Mouse (Mus musculus) limb, embryonic 15.5 days (tissue): ENCODE measurements around the gene Fkbp14. TPM values are rescaled to one million over a fixed set of nuclear protein-coding genes. Genes with fewer than 3 reads are reported as not detected.

Source experiments
- ATAC-seq: fragments of 200-750 bp; cut with Nextera tagmentation; 2 replicates; pipeline ENCODE4 v1.8.0; 2017; ENCODE audit warnings: low read depth, moderate TSS enrichment; ENCODE audit not compliant: insufficient number of reproducible peaks, low FRiP score, low TSS enrichment
- H3K27ac ChIP-seq: fragments of 300-500 bp; sonication (generic); 2 replicates; pipeline ENCODE4 v1.5.1; 2015; ENCODE audit warnings: moderate library complexity, mild to moderate bottlenecking, inconsistent platforms
- H3K27me3 ChIP-seq: fragments of 300-500 bp; sonication (generic); 2 replicates; pipeline ENCODE4 v1.6.1; 2015; ENCODE audit warnings: inconsistent platforms
- H3K36me3 ChIP-seq: fragments of 300-500 bp; sonication (generic); 2 replicates; pipeline ENCODE4 v1.6.1; 2015; ENCODE audit warnings: inconsistent platforms
- H3K4me1 ChIP-seq: fragments of 300-500 bp; sonication (generic); 2 replicates; pipeline ENCODE4 v1.6.1; 2015; ENCODE audit warnings: inconsistent platforms
- H3K4me2 ChIP-seq: fragments of 300-500 bp; sonication (generic); 2 replicates; pipeline ENCODE4 v1.6.1; 2015; ENCODE audit warnings: mild to moderate bottlenecking, inconsistent platforms
- H3K4me3 ChIP-seq: fragments of 300-500 bp; sonication (generic); 2 replicates; pipeline ENCODE4 v1.5.1; 2015; ENCODE audit warnings: mild to moderate bottlenecking, inconsistent platforms
- H3K9ac ChIP-seq: fragments of 300-500 bp; sonication (generic); 2 replicates; pipeline ENCODE4 v1.6.1; 2015; ENCODE audit warnings: inconsistent platforms
- H3K9me3 ChIP-seq: fragments of 300-500 bp; sonication (generic); 2 replicates; pipeline ENCODE4 v1.6.1; 2016; ENCODE audit warnings: inconsistent platforms
- WGBS: fragments of 180-500 bp; shearing (Covaris S2); methylation state at CpG from one replicate; pipeline ENCODE4 v1.1.7; 2015; 5-methylcytosine and 5-hydroxymethylcytosine counted together
- polyA plus RNA-seq: library from polyadenylated mRNA; unstranded; fragments of >200 nt; fragmentation: Nextera tagmentation; extraction: Ambion mirVana; gene quantifications from 2 replicates; pipeline ENCODE4 v1.2.1, GENCODE M21; 2015

Gene Fkbp14
- polyA plus RNA-seq, 1 experiment from 2014 or later: 69.7 TPM

DNA sequence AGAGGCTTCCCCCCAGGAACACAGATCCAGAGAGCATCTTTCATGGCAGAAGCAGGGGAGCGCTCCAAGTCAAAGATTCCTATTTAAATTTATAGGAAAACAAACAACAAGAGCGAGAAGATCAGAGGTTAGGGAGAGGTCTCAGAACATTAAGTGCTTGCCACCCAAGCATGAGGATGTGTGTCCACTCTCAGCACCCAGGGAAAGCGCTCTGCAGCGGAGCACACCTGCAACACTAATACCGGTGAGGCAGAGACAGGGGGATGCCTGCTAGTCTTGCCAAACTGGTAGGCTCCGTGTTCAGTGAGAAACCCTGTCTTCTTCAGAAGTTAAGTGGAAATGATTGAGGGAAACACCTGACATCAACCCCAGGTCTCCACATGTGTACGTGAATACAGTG lies 57.7 kb downstream of the Fkbp14 start:
- no peaks in the 10 kb centered on the region for H3K4me1 ChIP-seq
- no peak overlapping the region for H3K4me3 ChIP-seq
- no peak for ATAC-seq
- H3K9ac ChIP-seq: no peak overlapping the region
- no peaks in the 10 kb centered on the region for H3K36me3 ChIP-seq
- H3K27ac ChIP-seq: no peak overlapping the region
- H3K27me3 ChIP-seq: peaks cover 3% of the 10 kb centered on the region; the same call in 1 of the 2 replicates
- WGBS: 85% methylated on average over 7 of the region's 7 CpGs
- H3K9me3 ChIP-seq: no peaks in the 10 kb centered on the region
- H3K4me2 ChIP-seq: no peak overlapping the region

DNA sequence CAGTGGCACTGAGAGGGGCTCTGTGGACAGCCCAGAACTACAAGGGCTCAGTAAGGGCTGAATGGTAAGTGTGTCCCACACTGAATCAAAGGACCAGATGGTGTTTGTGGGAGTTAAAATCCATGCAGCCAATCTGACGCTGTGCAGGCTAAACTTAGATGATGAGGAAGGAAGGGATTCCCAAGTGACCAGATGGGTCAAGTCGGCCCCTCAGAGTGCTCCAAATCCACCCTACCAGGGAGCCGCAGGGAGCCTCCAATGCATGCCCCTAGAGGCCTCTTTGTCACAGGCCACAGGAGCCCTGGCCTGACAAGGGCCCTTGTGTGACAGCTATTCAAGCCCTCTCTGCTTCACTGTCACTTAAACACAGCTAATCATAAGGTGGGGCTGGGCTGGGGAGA lies 58.3 kb downstream of the Fkbp14 start:
- H3K27me3 ChIP-seq: peaks cover 5% of the 10 kb centered on the region; the same call in 1 of the 2 replicates
- no peak overlapping the region for H3K4me2 ChIP-seq
- no peaks in the 10 kb centered on the region for H3K36me3 ChIP-seq
- 45% methylated on average over 3 of the region's 3 CpGs for WGBS
- no peak overlapping the region for H3K4me3 ChIP-seq
- H3K9ac ChIP-seq: no peak overlapping the region
- no peak overlapping the region for H3K27ac ChIP-seq
- no peak for ATAC-seq
- no peaks in the 10 kb centered on the region for H3K9me3 ChIP-seq
- H3K4me1 ChIP-seq: no peaks in the 10 kb centered on the region

DNA sequence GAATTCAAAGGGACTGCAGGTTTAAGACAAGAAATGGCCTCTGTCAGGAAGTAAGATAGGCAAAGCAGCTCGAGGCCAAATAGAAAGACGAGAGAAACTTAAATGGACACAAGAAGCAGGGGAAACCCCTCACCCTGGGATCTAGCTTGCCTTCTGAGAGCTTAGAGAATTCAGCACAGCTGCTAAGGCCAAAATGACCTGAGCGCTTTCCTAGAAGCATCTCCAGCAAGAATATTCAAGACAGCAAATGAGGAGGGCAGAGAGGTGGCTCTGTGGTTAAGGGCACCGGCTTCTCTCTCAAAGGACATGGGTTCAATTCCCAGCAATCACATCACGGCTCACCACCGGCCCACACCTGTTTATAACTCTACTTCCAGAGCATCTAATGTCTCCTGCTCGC lies 60.1 kb downstream of the Fkbp14 start:
- Histone ChIP-seq H3K9ac (no peak overlapping the region), H3K4me3 (no peak overlapping the region), H3K9me3 (no peaks in the 10 kb centered on the region), H3K4me2 (no peak overlapping the region), H3K27me3 (peaks cover 5% of the 10 kb centered on the region; the same call in 1 of the 2 replicates), H3K27ac (no peak overlapping the region), H3K36me3 (no peaks in the 10 kb centered on the region), H3K4me1 (no peaks in the 10 kb centered on the region)
- 73% methylated on average over 7 of the region's 7 CpGs for WGBS
- no peak for ATAC-seq

DNA sequence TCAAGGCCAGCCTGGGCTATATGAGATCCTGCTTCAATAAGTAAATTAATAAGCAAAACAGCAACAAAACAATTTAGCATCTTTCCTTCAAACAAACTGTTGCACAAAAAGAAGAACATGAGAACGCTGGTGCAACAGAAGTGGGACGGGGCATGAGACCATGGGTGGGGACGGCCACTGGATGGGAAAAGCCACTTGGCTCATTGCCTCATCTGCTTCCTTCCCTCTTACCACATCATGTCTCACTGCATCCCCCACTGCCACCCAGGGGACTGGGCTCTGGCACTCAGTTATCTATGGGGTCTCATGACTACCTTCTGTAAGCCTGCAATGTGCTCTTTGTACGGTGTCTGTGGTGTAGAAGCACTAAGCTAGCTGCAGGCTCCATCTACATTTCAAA lies 61.6 kb downstream of the Fkbp14 start:
- Histone ChIP-seq H3K4me2 (no peak overlapping the region), H3K9me3 (no peaks in the 10 kb centered on the region), H3K9ac (no peak overlapping the region), H3K4me1 (0 out of 2 replicates have a peak, but pooled peaks cover 4% of the 10 kb centered on the region), H3K36me3 (no peaks in the 10 kb centered on the region), H3K4me3 (no peak overlapping the region), H3K27ac (no peak overlapping the region), H3K27me3 (peaks cover 5% of the 10 kb centered on the region; the same call in 1 of the 2 replicates)
- 80% methylated on average over 4 of the region's 4 CpGs for WGBS
- no peak for ATAC-seq

DNA sequence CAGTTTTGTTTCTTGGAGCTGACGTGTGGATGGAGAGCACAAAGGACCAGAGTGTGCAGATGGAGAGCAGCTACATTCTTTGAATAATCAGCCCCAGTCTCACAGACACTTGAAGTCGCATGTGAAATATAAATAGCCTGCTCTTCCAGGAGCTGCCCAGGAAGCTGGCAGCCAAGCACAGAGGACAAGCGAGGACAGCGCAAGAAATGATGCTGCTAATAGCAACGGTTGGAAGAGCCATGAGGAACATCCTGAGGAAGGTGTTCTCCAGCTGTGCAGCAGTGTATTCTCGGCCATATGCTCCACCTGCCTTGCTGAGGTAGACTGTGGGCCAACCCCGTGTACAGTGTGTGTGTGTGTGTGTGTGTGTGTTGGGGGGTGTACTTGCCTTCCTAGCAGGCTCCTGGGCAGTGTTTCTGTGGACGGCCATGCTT lies 66.0 kb downstream of the Fkbp14 start:
- WGBS: 44% methylated on average over 8 of the region's 8 CpGs

DNA sequence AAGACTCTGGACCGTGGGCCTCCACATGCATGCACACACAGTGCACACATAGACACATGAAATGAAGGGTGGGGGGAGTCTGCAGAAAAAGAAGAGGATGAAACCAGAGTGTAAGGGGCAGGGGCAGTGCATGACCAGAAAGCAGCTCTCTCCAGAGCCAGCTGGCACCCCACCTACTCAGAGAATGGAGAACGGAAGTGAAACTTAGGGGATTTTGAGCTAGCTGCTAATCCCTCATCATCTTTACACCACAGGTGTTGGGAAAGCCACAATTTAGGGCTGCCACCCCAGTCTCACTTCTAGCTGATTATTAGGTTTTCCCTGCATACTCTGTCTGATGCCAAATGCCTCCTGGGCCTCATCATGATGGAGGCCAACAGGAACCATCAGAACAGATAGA lies 66.9 kb downstream of the Fkbp14 start:
- Histone ChIP-seq H3K27ac (no peak overlapping the region), H3K27me3 (peaks cover 5% of the 10 kb centered on the region; the same call in 1 of the 2 replicates), H3K36me3 (no peaks in the 10 kb centered on the region), H3K9ac (no peak overlapping the region), H3K4me2 (no peak overlapping the region), H3K9me3 (no peaks in the 10 kb centered on the region), H3K4me1 (0 out of 2 replicates have a peak, but pooled peaks cover 7% of the 10 kb centered on the region), H3K4me3 (no peak overlapping the region)
- ATAC-seq: no peak
- WGBS: 61% methylated on average over 2 of the region's 2 CpGs

More for the DNA sequence above, 66.0 kb downstream of the Fkbp14 start:
- no peak overlapping the region for H3K9ac ChIP-seq
- no peak overlapping the region for H3K4me2 ChIP-seq
- ATAC-seq: no peak
- H3K9me3 ChIP-seq: no peaks in the 10 kb centered on the region
- peaks cover 5% of the 10 kb centered on the region; the same call in 1 of the 2 replicates for H3K27me3 ChIP-seq
- H3K36me3 ChIP-seq: no peaks in the 10 kb centered on the region
- no peak overlapping the region for H3K27ac ChIP-seq
- no peak overlapping the region for H3K4me3 ChIP-seq
- H3K4me1 ChIP-seq: 0 out of 2 replicates have a peak, but pooled peaks cover 7% of the 10 kb centered on the region

DNA sequence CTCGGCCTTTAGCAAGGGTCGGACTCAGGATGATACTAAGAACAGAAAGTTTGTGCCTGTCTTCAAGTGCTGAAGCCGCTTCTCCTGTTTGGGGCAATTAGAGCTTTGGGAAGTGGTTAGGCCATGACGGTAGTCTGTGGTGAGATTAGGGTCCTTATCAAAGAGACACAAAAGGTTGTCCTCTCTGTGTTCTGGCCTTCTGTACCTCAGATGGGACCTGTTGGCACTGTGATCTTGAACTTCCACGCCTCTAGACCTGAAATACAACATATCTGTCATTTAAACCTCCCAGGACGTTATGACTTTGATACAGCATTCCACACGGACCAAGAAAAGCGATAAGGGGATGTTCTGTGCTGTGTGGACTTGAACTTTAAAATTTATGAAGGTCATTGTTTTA lies 68.4 kb downstream of the Fkbp14 start:
- ATAC-seq: no peak
- H3K27me3 ChIP-seq: no peaks in the 10 kb centered on the region
- H3K36me3 ChIP-seq: no peaks in the 10 kb centered on the region
- H3K27ac ChIP-seq: no peak overlapping the region
- no peaks in the 10 kb centered on the region for H3K9me3 ChIP-seq
- no peak overlapping the region for H3K4me2 ChIP-seq
- H3K9ac ChIP-seq: no peak overlapping the region
- no peak overlapping the region for H3K4me3 ChIP-seq
- H3K4me1 ChIP-seq: 0 out of 2 replicates have a peak, but pooled peaks cover 7% of the 10 kb centered on the region
- WGBS: 87% methylated on average over 8 of the region's 8 CpGs

Other genes starting within 250 kb of the Fkbp14 start
- 1.4 and 1.5 TPM in 2 replicates for gene Wipf3, start 167.7 kb downstream of the Fkbp14 start, polyA plus RNA-seq
- 6.4 and 7.8 TPM in 2 replicates for gene Scrn1, start 30.8 kb downstream of the Fkbp14 start, polyA plus RNA-seq
- 5.8 and 7.6 TPM in 2 replicates for gene Plekha8, start 2.2 kb downstream of the Fkbp14 start, polyA plus RNA-seq
- 9.3 and 10.6 TPM in 2 replicates for gene Mturn, start 84.3 kb upstream of the Fkbp14 start, polyA plus RNA-seq
- 3.5 and 4.8 TPM in 2 replicates for gene Znrf2, start 219.6 kb upstream of the Fkbp14 start, polyA plus RNA-seq